Mouse (Mus musculus): ENCODE results near the gene Batf3.
A peak's percentile ranks its signal among the peaks of the same experiment; 100 is the strongest.

The Batf3 gene

GRCm38 (mm10) chr1:191135406-191135805 lies 37.8 kb downstream of the Batf3 start:
- peak; percentile 27 for DNase-seq

- peak; percentile 64 for DNase-seq
These were observed 40.8 kb downstream of the Batf3 start for GRCm38 (mm10) chr1:191138436-191138835.

- DNase-seq: peak; percentile 67
These were observed 41.3 kb downstream of the Batf3 start for GRCm38 (mm10) chr1:191138874-191139495.

GRCm38 (mm10) chr1:191140983-191141382 lies 43.3 kb downstream of the Batf3 start:
- DNase-seq: peak; percentile 81

- DNase-seq: peak; percentile 90
These were observed 51.8 kb downstream of the Batf3 start for GRCm38 (mm10) chr1:191149489-191149888.

GRCm38 (mm10) chr1:191150924-191151605 lies 53.4 kb downstream of the Batf3 start:
- peak; percentile 65 for DNase-seq

- peak; percentile 87 for DNase-seq
These were observed 55.4 kb downstream of the Batf3 start for GRCm38 (mm10) chr1:191153052-191153451.

DNA sequence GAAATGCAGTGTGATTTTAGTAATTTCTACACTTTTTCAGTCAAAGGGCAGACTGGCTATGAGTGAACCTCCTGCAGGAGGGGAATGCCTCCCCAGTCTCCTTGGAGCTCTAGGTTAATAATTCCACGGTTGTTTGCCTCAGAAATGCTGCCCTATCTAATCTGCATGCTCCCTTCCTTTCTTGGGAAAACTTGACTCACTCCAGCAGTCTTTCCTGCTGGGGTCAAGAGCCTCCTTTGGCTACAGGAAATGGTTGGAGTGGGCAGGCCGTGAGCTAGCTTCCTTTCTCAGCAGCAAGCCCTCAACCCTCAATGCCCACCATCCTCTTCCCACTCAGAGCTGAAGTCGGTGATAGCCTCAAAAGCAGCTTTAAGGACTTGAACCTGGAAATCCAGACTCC lies 56.7 kb downstream of the Batf3 start:
- peak; percentile 71 for DNase-seq
